Mouse (Mus musculus) adrenal gland, adult (tissue): ENCODE data around the gene Mylk.
A peak's percentile ranks its signal among the peaks of the same experiment; 100 is the strongest.
"Not testable (repeated sequence)": the region's sequence is repeated elsewhere in the genome, so short reads cannot be mapped to it uniquely, and the experiment has no call there.

ENCODE experiments used
- DNase-seq, 2 experiments: peaks; one replicate each; pipeline ENCODE4 v3.0.0; 2022 to 2023; ENCODE audit warnings: low spot score in 1 of 2; ENCODE audit not compliant: inconsistent age in 2 of 2

The Mylk gene

DNA sequence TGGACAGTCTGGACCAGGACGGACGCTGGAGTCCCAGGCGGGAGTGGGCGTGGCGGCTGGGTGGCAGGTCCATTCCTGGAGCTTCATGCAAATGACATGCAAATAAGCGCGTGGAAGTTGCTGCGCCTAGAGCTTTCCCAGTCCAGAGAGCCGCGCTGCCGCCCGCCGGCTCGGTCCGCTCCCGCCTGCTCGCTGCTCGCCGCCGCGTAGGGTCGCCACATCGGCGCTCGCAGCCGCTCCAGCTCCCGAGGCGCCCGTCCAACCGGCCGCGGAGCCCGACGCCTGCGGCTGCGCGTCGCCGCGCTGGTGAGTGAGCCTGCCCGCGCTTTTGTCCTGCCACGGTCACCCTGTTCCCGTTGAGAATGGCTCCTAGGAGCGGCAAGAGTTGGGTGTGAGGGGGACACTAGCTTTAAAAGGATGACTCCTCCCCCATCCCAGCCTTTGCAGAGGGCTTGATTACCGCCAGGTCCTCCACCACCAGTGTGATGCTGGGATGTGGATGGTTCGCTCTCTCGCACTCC, at the start of gene Mylk:
Mylk (plus strand) TSS at position 146 of the 521 bp plus-strand sequence.
- DNase-seq = peak; percentile 91 to 95

- DNase-seq = not testable (repeated sequence)
Observed at GRCm38 (mm10) chr16:34698721-34699120, 46.3 kb upstream of the Mylk start.

GRCm38 (mm10) chr16:34700165-34700827, 44.7 kb upstream of the Mylk start:
- peak; percentile 80 to 94 for DNase-seq

DNA sequence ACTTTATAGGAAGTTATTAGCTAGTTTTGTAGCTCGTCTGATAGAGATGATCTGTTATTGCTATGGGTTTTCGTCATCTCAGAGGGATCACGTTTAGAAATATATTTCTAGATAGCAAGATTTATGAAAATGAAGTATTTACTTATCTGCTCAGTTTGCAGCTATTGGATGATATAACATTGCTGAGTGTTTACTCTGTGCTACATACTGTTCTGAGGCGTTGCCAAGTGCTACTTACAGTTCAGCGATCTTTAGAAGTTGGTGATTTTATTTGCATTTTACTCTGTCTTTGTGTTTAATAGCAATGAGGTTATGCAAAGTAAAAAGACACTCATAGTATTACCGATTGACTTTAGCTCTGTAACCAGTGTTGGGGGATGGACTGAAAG, 44.2 kb upstream of the Mylk start:
- DNase-seq = no peak

- no peak for DNase-seq
Observed at GRCm38 (mm10) chr16:34706019-34706418, 39.0 kb upstream of the Mylk start.

GRCm38 (mm10) chr16:34706487-34706946, 38.5 kb upstream of the Mylk start:
- DNase-seq = no peak

DNA sequence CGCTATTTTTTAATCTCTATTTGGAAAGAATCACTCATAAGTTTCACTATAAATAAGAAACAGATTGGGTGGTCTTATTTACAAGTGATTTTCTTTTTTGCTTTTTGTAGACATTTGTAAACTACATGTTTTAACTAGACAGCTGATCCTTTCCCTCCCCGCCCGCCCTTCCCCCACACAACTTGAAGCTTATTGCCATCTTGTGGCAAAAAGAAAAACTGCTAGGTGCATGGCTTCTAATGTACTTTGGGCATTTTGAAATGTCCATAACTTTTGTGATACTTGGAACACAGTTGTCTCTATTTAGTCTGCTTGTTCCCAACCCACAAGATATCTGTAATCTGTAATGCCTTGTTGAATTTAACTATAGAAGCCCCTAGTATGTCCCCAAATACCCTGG, 33.5 kb upstream of the Mylk start:
- peak in 1 of 2 experiments; percentile 38 for DNase-seq

DNA sequence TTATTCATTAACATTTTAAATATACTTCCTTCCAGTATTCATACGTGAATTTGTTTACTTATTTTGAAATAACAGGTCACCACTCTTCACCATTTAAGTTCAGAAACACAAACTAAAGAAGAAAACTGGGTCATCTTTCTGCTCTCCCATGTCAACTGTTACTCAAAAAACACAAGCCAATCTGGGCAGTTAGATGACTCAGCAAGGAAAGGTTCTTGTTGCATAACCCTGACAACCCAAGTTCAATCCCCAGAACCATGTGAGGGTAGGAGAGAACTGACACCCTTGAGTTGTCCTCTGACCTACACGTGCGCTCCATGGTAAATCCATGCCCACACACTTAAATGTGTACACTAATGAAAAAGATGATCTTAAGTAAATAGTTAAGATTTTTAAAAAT, 19.9 kb upstream of the Mylk start:
- DNase-seq = no peak

DNA sequence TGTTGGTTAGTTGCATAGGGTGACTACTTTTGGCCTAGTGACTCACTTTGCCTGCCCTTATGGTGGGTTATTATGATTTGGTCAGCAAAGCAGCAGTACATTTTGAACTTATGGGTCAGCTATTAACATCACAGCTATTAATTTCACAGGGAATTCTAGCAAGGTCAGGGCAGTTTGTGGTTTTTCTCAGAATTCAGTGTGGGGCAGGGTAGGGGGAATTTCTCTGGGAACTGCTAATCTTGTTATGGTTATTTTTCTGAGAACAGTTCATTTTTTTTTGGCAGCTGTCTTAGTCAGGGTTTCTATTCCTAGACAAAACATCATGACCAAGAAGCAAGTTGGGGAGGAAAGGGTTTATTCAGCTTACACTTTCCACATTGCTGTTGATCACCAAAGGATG, 16.4 kb upstream of the Mylk start:
- peak in 1 of 2 experiments; percentile 45 for DNase-seq

GRCm38 (mm10) chr16:34729371-34729770, 15.6 kb upstream of the Mylk start:
- DNase-seq = no peak

GRCm38 (mm10) chr16:34738656-34739233, 6.3 kb upstream of the Mylk start:
- no peak for DNase-seq

GRCm38 (mm10) chr16:34742930-34743329, 2.1 kb upstream of the Mylk start:
- DNase-seq = no peak

DNA sequence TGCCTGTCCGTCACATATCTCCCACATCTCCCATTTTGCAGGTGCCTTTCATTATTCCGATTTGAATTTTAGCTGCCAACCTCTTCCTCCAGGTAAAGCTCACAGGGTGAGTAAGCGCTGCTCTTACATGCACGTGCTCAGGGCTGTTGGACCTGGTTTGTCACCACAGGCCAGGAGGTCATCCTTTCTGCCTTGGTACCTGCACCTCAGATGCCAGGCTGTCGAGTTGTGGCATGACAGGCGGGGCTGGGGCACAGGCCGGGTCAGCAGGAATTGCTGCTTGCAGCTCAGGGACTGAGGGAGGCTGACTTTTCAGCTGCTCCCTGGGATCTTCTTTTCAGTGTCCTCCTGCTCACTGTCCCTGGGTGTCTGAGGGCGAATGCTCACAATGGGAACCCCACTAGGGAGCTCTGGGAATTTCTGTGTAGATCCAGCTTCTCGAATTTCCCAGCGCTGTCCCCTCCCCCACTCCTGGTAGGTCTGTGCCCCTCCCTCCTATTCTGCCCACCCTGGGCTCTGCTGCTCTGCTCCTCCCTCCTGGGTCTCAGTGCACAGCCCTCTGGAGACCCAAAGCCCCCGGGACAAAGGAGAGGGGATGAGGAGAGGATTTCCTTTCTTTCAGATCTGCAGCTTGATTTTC, 3.2 kb downstream of the Mylk start:
- no peak for DNase-seq

DNA sequence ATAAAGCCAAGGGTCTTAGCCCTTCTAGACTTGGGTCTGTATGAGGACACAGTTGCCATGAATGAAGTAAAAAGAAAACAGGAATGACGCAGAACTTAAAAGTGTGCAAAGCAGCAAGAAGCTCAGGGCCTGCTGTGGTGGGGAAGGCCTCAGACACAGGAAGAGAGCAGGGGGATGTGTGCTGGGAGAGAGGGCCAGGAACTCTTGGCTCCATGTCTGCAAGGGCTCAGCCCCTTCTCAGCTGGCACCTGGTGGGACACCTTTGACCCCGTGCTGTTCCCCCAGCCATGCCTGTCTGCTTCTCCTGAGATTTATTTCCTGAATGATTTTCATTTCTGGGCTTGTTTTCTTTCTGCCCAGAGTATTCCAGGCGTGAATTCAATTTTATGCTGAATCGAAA, 4.5 kb downstream of the Mylk start:
- no peak for DNase-seq

DNA sequence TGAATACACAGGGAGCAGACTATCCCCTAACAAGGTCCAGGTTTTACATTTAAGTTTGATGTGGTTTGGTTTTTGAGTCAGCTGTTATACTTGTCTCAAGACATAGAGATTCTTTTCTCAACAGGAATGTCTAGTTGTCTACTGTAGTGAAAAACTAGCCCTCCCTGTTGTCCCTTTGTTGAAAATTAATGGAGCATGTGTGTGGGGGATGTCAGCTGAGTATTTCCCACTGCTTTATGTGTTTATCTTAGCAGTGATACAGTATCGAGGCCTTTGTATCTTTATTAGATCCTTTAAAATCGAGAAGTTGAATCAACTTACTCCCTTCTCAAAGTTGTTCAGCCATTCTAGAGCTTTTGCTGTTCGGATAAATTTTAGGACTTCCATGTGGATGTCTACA, 7.0 kb downstream of the Mylk start:
- no peak for DNase-seq

DNA sequence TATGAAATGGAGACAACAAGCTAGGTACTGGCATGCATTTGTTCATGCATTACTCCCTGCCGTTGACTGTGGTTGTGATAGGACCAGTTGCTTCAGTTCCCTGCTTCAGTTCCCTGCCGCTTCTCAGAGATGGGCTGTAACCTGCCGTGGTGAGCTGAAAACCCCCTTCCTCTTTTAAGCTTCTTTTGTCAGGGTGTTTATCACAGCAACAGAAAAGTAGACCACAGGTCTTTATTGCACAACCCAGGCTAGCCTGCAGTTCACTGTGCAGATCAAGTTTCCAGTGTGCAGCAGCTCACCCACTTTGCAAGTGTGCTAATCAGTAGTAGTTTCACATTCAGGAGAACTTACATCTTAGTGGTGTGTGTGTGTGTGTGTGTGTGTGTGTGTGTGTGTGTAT, 8.0 kb downstream of the Mylk start:
- DNase-seq = no peak

GRCm38 (mm10) chr16:34756991-34757390, 12.0 kb downstream of the Mylk start:
- DNase-seq = no peak

- DNase-seq = no peak
Observed at GRCm38 (mm10) chr16:34758205-34758604, 13.2 kb downstream of the Mylk start.

DNA sequence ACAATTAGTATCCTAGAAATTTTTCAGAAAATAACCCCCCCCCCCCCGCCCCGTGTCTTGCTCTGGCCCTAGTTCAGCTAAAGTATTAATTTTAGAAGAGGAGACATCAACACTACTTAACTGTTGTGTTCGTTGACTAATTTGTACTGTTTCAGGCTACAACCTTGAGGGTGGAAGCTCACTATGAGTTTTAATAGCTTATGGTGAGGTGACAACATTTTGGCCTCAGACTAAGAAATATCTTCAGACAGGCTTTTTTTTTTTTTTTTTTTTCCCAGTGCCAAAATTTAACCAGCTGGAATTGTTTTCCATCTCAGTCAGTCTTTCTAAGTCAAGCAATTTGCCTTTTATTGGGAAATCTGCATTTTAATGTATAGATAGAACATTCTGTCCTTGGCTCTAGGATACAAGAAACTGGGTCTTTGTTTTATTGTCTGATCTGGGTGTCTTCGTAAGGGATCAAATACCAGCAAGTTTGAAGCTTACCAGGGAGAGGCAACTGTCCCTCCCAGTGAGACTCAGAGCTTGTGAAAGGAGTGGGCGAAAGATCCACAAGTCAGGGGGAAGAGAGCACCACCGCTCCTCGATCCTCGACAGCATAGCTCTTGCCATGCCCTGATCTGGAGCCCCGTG, 19.1 kb downstream of the Mylk start:
- DNase-seq = no peak

- DNase-seq = no peak
Observed at GRCm38 (mm10) chr16:34765666-34766065, 20.7 kb downstream of the Mylk start.

DNA sequence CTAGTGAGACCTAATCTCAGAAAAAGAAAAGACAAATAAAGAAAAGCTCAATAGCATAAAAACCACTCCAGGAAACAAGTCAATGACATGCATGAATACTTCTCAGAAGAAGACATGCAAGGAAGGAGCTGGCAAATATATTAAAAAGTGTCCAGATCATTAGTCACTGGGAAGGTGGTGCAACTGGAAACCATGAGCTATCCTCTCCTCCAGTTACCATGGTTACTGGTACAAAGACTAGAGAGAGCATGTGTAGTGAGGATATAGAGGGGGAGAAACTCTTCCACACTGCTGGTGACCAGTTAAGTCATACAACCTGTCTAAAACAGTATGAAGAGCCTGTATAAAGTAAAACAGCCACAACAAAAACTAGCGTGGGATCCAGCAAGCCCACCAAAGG, 21.2 kb downstream of the Mylk start:
- DNase-seq = no peak

GRCm38 (mm10) chr16:34767443-34767842, 22.4 kb downstream of the Mylk start:
- no peak for DNase-seq
